Mouse (Mus musculus): Measurements from ENCODE around the gene Chtop.

The Chtop gene

GRCm38 (mm10) chr3:90508287-90508949 lies 880 bp downstream of the Chtop start:
- DNase-seq = no peak

GRCm38 (mm10) chr3:90506362-90506761 lies 2.9 kb downstream of the Chtop start:
- DNase-seq = no peak

GRCm38 (mm10) chr3:90505216-90505615 lies 4.1 kb downstream of the Chtop start:
- DNase-seq = no peak

- DNase-seq = no peak
Measured at GRCm38 (mm10) chr3:90503444-90503843, 5.9 kb downstream of the Chtop start.

GRCm38 (mm10) chr3:90497597-90497996 lies 11.7 kb downstream of the Chtop start:
- DNase-seq = no peak

- DNase-seq = peak; percentile 11
Measured at GRCm38 (mm10) chr3:90495850-90496525, 13.3 kb downstream of the Chtop start.

GRCm38 (mm10) chr3:90493831-90494540 lies 15.3 kb downstream of the Chtop start:
- no peak for DNase-seq

- DNase-seq = peak; percentile 47
Measured at GRCm38 (mm10) chr3:90491350-90491749, 17.9 kb downstream of the Chtop start.

- peak; percentile 94 for DNase-seq
Measured at GRCm38 (mm10) chr3:90490696-90491256, 18.5 kb downstream of the Chtop start, which contains the start of gene Snapin. Gene Snapin, minus strand, starts transcription at chr3:90491033.

GRCm38 (mm10) chr3:90488576-90488975 lies 20.7 kb downstream of the Chtop start:
- no peak for DNase-seq

GRCm38 (mm10) chr3:90486998-90487397 lies 22.3 kb downstream of the Chtop start:
- DNase-seq = no peak

GRCm38 (mm10) chr3:90475831-90476611 lies 33.3 kb downstream of the Chtop start, which contains the start of gene Ilf2:
Gene Ilf2, plus strand, starts transcription at chr3:90476126.
- DNase-seq = peak; percentile 98

- peak; percentile 52 for DNase-seq
Measured at GRCm38 (mm10) chr3:90475151-90475830, 34.0 kb downstream of the Chtop start.

GRCm38 (mm10) chr3:90472213-90472612 lies 37.1 kb downstream of the Chtop start:
- no peak for DNase-seq

GRCm38 (mm10) chr3:90467618-90468300 lies 41.5 kb downstream of the Chtop start:
- no peak for DNase-seq

- DNase-seq = peak; percentile 43
Measured at GRCm38 (mm10) chr3:90466311-90466766, 43.0 kb downstream of the Chtop start.

GRCm38 (mm10) chr3:90465686-90466310 lies 43.5 kb downstream of the Chtop start, which contains the start of gene Npr1:
Gene Npr1, minus strand, starts transcription at chr3:90465866.
- DNase-seq = peak; percentile 21

- DNase-seq = no peak
Measured at GRCm38 (mm10) chr3:90465081-90465685, 44.1 kb downstream of the Chtop start.

- no peak for DNase-seq
Measured at GRCm38 (mm10) chr3:90464552-90465080, 44.7 kb downstream of the Chtop start.

- DNase-seq = no peak
Measured at GRCm38 (mm10) chr3:90462579-90462978, 46.7 kb downstream of the Chtop start.

Data from cerebellum, adult 11-12 months (tissue).